Mouse (Mus musculus): ENCODE data around the gene Exosc3. TPM values are rescaled to one million over a fixed set of nuclear protein-coding genes. Genes with fewer than 3 reads are reported as not detected.
A peak's percentile ranks its signal among the peaks of the same experiment; 100 is the strongest.

Exosc3 gene
- polyA plus RNA-seq, 1 experiment from 2014 or later = 113 TPM

DNA sequence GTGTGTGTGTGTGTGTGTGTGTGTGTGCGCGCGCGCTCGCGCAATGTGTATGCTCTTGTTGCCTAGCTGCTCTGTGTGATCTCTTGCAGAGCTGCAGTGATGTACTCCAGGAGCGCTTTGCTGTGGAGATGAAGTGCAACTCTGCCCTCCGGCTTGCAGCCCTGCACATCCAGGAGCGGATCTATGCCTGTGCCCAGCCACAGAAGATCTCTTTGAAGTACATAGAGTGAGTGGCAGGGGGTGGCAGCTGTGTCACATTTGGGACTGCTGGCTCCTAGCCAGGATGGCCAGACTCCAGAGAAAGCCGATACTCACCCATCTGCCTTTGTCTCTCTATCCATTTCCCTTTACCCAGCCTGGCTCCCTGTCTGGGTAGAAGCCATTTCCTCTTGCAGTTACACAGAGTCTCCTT lies 71.5 kb downstream of the Exosc3 start:
- Histone ChIP-seq H3K27ac (ENCODE audit: low read depth, low read length) (no peak overlapping the region), H3K9ac (ENCODE audit: low read length) (no peak overlapping the region), H3K27me3 (ENCODE audit: control insufficient read depth, insufficient read depth, low read length) (no peaks in the 10 kb centered on the region)

DNA sequence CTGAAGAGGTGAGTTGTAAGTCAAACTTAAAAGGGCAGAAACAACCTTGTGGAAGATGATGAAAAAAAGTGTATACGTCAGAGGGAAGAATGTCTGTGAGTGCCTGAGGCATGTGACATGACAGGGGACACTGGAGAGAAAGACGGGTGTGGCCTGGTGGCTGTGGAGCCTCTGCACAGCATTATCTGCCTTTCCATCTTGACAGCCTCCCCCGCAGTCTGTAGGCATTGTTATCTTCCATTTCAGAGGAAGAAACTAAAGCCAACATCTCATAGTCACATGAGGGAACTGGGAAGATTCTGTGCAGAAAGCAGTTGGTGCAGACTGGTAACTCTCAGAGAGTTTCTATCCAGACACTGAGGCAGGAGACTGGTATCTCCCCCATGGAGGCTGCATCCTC lies 74.6 kb downstream of the Exosc3 start:
- H3K9ac ChIP-seq (ENCODE audit: low read length) = no peak overlapping the region
- no peak overlapping the region for H3K4me2 ChIP-seq (ENCODE audit: low read depth, low read length, severe bottlenecking)
- ATAC-seq (replicated peaks; ENCODE audit: low FRiP score) = no peak
- H3K27me3 ChIP-seq (ENCODE audit: control insufficient read depth, insufficient read depth, low read length) = no peaks in the 10 kb centered on the region
- WGBS = 82% methylated on average over 3 of the region's 3 CpGs
- no peaks in the 10 kb centered on the region for H3K36me3 ChIP-seq (ENCODE audit: control insufficient read depth, insufficient read depth, low read length)
- no peaks in the 10 kb centered on the region for H3K9me3 ChIP-seq (ENCODE audit: control insufficient read depth, low read length)
- H3K27ac ChIP-seq (ENCODE audit: low read depth, low read length) = no peak overlapping the region
- DNase-seq (ENCODE audit: low spot score) = no peak
- no peak overlapping the region for H3K4me3 ChIP-seq (ENCODE audit: low read depth, low read length)
- no peaks in the 10 kb centered on the region for H3K4me1 ChIP-seq (replicated peaks; ENCODE audit: control insufficient read depth, insufficient read depth, low read length)

More for the DNA sequence above, 71.5 kb downstream of the Exosc3 start:
- 88% methylated on average over 10 of the region's 10 CpGs for WGBS
- Histone ChIP-seq H3K9me3 (ENCODE audit: control insufficient read depth, low read length) (no peaks in the 10 kb centered on the region), H3K4me2 (ENCODE audit: low read depth, low read length, severe bottlenecking) (no peak overlapping the region), H3K36me3 (ENCODE audit: control insufficient read depth, insufficient read depth, low read length) (no peaks in the 10 kb centered on the region), H3K4me3 (ENCODE audit: low read depth, low read length) (no peak overlapping the region), H3K4me1 (replicated peaks; ENCODE audit: control insufficient read depth, insufficient read depth, low read length) (no peaks in the 10 kb centered on the region)
- peak; percentile 52 for DNase-seq (ENCODE audit: low spot score)
- ATAC-seq (replicated peaks; ENCODE audit: low FRiP score) = no peak

Other genes with a start within 250 kb of the Exosc3 start
- 172 and 184 TPM in 2 replicates for gene Tomm5, start 234.6 kb downstream of the Exosc3 start, polyA plus RNA-seq (2014; fragmentation: Nextera tagmentation; extraction: Ambion mirVana)
- 1.3 TPM in 2 replicates for gene Frmpd1, start 157.9 kb downstream of the Exosc3 start, polyA plus RNA-seq (2014; fragmentation: Nextera tagmentation; extraction: Ambion mirVana)
- gene Trmt10b, start 45.6 kb downstream of the Exosc3 start, polyA plus RNA-seq (2014; fragmentation: Nextera tagmentation; extraction: Ambion mirVana) = 14.1 and 15.4 TPM in 2 replicates
- gene Dcaf10, start 631 bp downstream of the Exosc3 start, polyA plus RNA-seq (2014; fragmentation: Nextera tagmentation; extraction: Ambion mirVana) = 12.3 and 12.6 TPM in 2 replicates
- 79.4 and 87.0 TPM in 2 replicates for gene Slc25a51, start 66.0 kb upstream of the Exosc3 start, polyA plus RNA-seq (2014; fragmentation: Nextera tagmentation; extraction: Ambion mirVana)
- 8.2 and 9.7 TPM in 2 replicates for gene Shb, start 189.7 kb upstream of the Exosc3 start, polyA plus RNA-seq (2014; fragmentation: Nextera tagmentation; extraction: Ambion mirVana)

Data from forebrain, embryonic 11.5 days (tissue).